Mouse (Mus musculus) E14TG2a.4 (cell line): ENCODE measurements around the gene Lamb3.

ENCODE experiments used
- CTCF ChIP-seq: conservative IDR thresholded peaks from 2 replicates; pipeline ENCODE4 v1.5.1; 2014; ENCODE audit warnings: low read length
- NANOG ChIP-seq: IDR thresholded peaks from 2 replicates; pipeline ENCODE4 v1.6.1; 2014; ENCODE audit warnings: borderline replicate concordance, low read length, mixed read lengths

- no peak for TF ChIP-seq CTCF
- no peak for TF ChIP-seq NANOG
These were observed 94.5 kb downstream of the Lamb3 start for GRCm38 (mm10) chr1:193302093-193302405.
